ENCODE assay signal across 8 mouse cellular contexts in genomic region chr11:85760486-85761141, GRCm38 (mm10).
DNase-seq lines count a peak whose midpoint lies in the region; ATAC-seq and TF ChIP-seq lines count a peak whose summit lies in the region.

No protein-coding gene starts in this region.

- DNase-seq in liver, adult 2 months (ENCODE audit: extremely low read depth, low read depth, low spot score), result peak; percentile 30
- DNase-seq in layer of hippocampus, adult 9-11 months, result peak; percentile 44
- DNase-seq in testis, postnatal 10 days (ENCODE audit: low spot score), result peak; percentile 82

- TF ChIP-seq CTCF in liver, adult 2 months (IDR thresholded peaks at IDR 0.05; ENCODE audit: low read depth, low read length), result no peak
- no peak for TF ChIP-seq CTCF in embryonic fibroblast, embryonic 13.5 days (IDR thresholded peaks at IDR 0.05; ENCODE audit: borderline replicate concordance, insufficient read depth, low read length)

- no peaks in the 10 kb centered on the region; the same call in 1 of the 2 replicates for H3K4me1 ChIP-seq in liver, adult 2 months (ENCODE audit: control insufficient read depth, insufficient read depth, low read length)
- H3K4me1 ChIP-seq in liver, embryonic 12.5 days, result peaks cover 31% of the 10 kb centered on the region
- peaks cover 4% of the 10 kb centered on the region; the same call in 1 of the 2 replicates for H3K4me1 ChIP-seq in embryonic fibroblast, embryonic 13.5 days (ENCODE audit: control insufficient read depth, insufficient read depth, low read length)
- peaks cover 28% of the 10 kb centered on the region for H3K4me1 ChIP-seq in heart, embryonic 15.5 days (replicated peaks)

- no peak overlapping the region for H3K9ac ChIP-seq in liver, adult 2 months (ENCODE audit: low read depth, low read length)
- H3K9ac ChIP-seq in liver, embryonic 12.5 days, result no peak overlapping the region
- no peak overlapping the region for H3K9ac ChIP-seq in heart, embryonic 15.5 days

- no peaks in the 10 kb centered on the region for H3K36me3 ChIP-seq in liver, adult 2 months (ENCODE audit: control insufficient read depth, insufficient read depth, low read length)
- H3K36me3 ChIP-seq in liver, embryonic 12.5 days, result no peaks in the 10 kb centered on the region
- no peaks in the 10 kb centered on the region for H3K36me3 ChIP-seq in heart, embryonic 15.5 days

- WGBS in liver, adult 2 months, result 86% methylated on average over 6 of the region's 6 CpGs
- WGBS in liver, embryonic 12.5 days (ENCODE audit: insufficient replicate concordance), result 40% methylated on average over 6 of the region's 6 CpGs
- WGBS in heart, embryonic 15.5 days, result 26% methylated on average over 6 of the region's 6 CpGs

- H3K27me3 ChIP-seq in liver, adult 2 months (ENCODE audit: control insufficient read depth, insufficient read depth, low read length), result no peaks in the 10 kb centered on the region
- peaks cover 48% of the 10 kb centered on the region for H3K27me3 ChIP-seq in liver, embryonic 12.5 days (replicated peaks)
- peaks cover 15% of the 10 kb centered on the region for H3K27me3 ChIP-seq in heart, embryonic 15.5 days

- H3K79me2 ChIP-seq in liver, adult 2 months (ENCODE audit: control insufficient read depth, insufficient read depth, low read length), result no peaks in the 10 kb centered on the region

- no peak overlapping the region for H3K4me3 ChIP-seq in liver, adult 2 months (ENCODE audit: insufficient read depth, low read depth, low read length)
- no peak overlapping the region for H3K4me3 ChIP-seq in liver, embryonic 12.5 days
- H3K4me3 ChIP-seq in embryonic fibroblast, embryonic 13.5 days (ENCODE audit: insufficient read depth, low read length), result no peak overlapping the region
- no peak overlapping the region for H3K4me3 ChIP-seq in heart, embryonic 15.5 days

- H3K4me2 ChIP-seq in liver, embryonic 12.5 days, result no peak overlapping the region
- H3K4me2 ChIP-seq in heart, embryonic 15.5 days, result no peak overlapping the region

- no peaks in the 10 kb centered on the region for H3K9me3 ChIP-seq in liver, embryonic 12.5 days (replicated peaks)
- no peaks in the 10 kb centered on the region for H3K9me3 ChIP-seq in heart, embryonic 15.5 days (replicated peaks)

- TF ChIP-seq POLR2A in liver, adult 2 months (IDR thresholded peaks at IDR 0.05; ENCODE audit: extremely low read depth, insufficient read depth, low read length), result no peak
- no peak for TF ChIP-seq POLR2A in embryonic fibroblast, embryonic 13.5 days (IDR thresholded peaks at IDR 0.05; ENCODE audit: low read depth, low read length)

- no peak for ATAC-seq in liver, embryonic 12.5 days
- peak; percentile 77 for ATAC-seq in heart, embryonic 15.5 days (replicated peaks; ENCODE audit: insufficient number of reproducible peaks, insufficient read depth, low FRiP score, low read depth)
- 0 out of 2 replicates have a peak, but pooled peaks have one; percentile 32 for ATAC-seq in megakaryocyte-erythroid progenitor cell, adult 5-6 weeks (replicated peaks; ENCODE audit: low FRiP score, low TSS enrichment, poor library complexity, severe bottlenecking)
- no peak for ATAC-seq in cerebellum, adult (ENCODE audit: insufficient number of reproducible peaks, low FRiP score, low TSS enrichment)

- H3K27ac ChIP-seq in liver, adult 2 months (replicated peaks; ENCODE audit: insufficient read depth, low read depth, low read length), result no peak overlapping the region
- no peak overlapping the region for H3K27ac ChIP-seq in liver, embryonic 12.5 days
- peak overlapping the region; percentile 44 for H3K27ac ChIP-seq in embryonic fibroblast, embryonic 13.5 days (ENCODE audit: insufficient read depth, low read length)
- H3K27ac ChIP-seq in heart, embryonic 15.5 days, result peak overlapping the region; percentile 55

Comparison
In these comparisons a context has a peak if more than half of its experiments do, and no peak if none do; other contexts are left out.
1. DNase-seq: peak in every context shown above with its lines; median percentile 82 in testis, postnatal 10 days; 44 in layer of hippocampus, adult 9-11 months; 30 in liver, adult 2 months.
2. H3K27ac ChIP-seq: peak in embryonic fibroblast, embryonic 13.5 days (single experiment) and heart, embryonic 15.5 days (single experiment); none in liver, adult 2 months (single experiment) and liver, embryonic 12.5 days (single experiment).
3. ATAC-seq: peak in heart, embryonic 15.5 days (single experiment) and megakaryocyte-erythroid progenitor cell, adult 5-6 weeks (single experiment); none in liver, embryonic 12.5 days (single experiment) and cerebellum, adult (single experiment).